Mouse (Mus musculus) neural tube, embryonic 12.5 days (tissue): Measurements from ENCODE around the gene Dnah17. TPM values are rescaled to one million over a fixed set of nuclear protein-coding genes. Genes with fewer than 3 reads are reported as not detected.

Experiments used
- microRNA-seq: library from miRNA; unstranded; fragments of <30 nt; microRNA quantifications from one replicate; pipeline ENCODE4, GENCODE M21; 2017
- polyA plus RNA-seq: library from polyadenylated mRNA; unstranded; fragments of >200 nt; fragmentation: Nextera tagmentation; extraction: Ambion mirVana; gene quantifications from 2 replicates; pipeline ENCODE4 v1.2.1, GENCODE M21; 2016

Dnah17 gene
- polyA plus RNA-seq, 1 experiment from 2014 or later = 0.27 TPM

Small RNAs within 50 kb of the gene (microRNA-seq; reads per million reads assigned to microRNA genes)
- not detected for gene Mir6933

Other genes starting within 250 kb of the Dnah17 start
- 9.2 and 10.1 TPM in 2 replicates for gene Socs3, start 160.6 kb downstream of the Dnah17 start, polyA plus RNA-seq
- gene Pgs1, start 144.3 kb downstream of the Dnah17 start, polyA plus RNA-seq = 50.2 and 50.3 TPM in 2 replicates
- 30.0 and 30.8 TPM in 2 replicates for gene Cyth1, start 118.0 kb upstream of the Dnah17 start, polyA plus RNA-seq
- 17.5 and 19.1 TPM in 2 replicates for gene Usp36, start 159.6 kb upstream of the Dnah17 start, polyA plus RNA-seq
- gene Cep295nl, start 211.9 kb upstream of the Dnah17 start, polyA plus RNA-seq = 0.28 and 0.43 TPM in 2 replicates
- gene Timp2, start 225.1 kb upstream of the Dnah17 start, polyA plus RNA-seq = 47.1 and 50.0 TPM in 2 replicates